Mouse (Mus musculus) cerebellum, postnatal 14 days (tissue): Measurements from ENCODE around the gene Grk2.

ENCODE experiments used
- DNase-seq, 2 experiments: peaks; one replicate each; pipeline ENCODE4 v3.0.0; 2021; ENCODE audit warnings: mixed read lengths in 2 of 2

The Grk2 gene

GRCm38 (mm10) chr19:4306190-4306577 is at the start of gene Grk2:
Grk2 (minus strand) TSS chr19:4306222.
- peak; percentile 92 to 94 for DNase-seq

- no peak for DNase-seq
Measured at GRCm38 (mm10) chr19:4349455-4349854, 43.4 kb upstream of the Grk2 start.

GRCm38 (mm10) chr19:4346479-4346878 is 40.5 kb upstream of the Grk2 start:
- no peak for DNase-seq

GRCm38 (mm10) chr19:4338162-4338561 is 32.1 kb upstream of the Grk2 start:
- peak; percentile 75 to 81 for DNase-seq

- DNase-seq, result peak; percentile 94 to 95
Measured at GRCm38 (mm10) chr19:4333791-4334190, 27.8 kb upstream of the Grk2 start.

GRCm38 (mm10) chr19:4333100-4333775 is 27.2 kb upstream of the Grk2 start:
- no peak for DNase-seq

- peak; percentile 64 to 68 for DNase-seq
Measured at GRCm38 (mm10) chr19:4332653-4333052, 26.6 kb upstream of the Grk2 start.

- no peak for DNase-seq
Measured at GRCm38 (mm10) chr19:4331273-4331672, 25.3 kb upstream of the Grk2 start.

- DNase-seq, result no peak
Measured at GRCm38 (mm10) chr19:4330603-4331002, 24.6 kb upstream of the Grk2 start.

- no peak for DNase-seq
Measured at GRCm38 (mm10) chr19:4328737-4329304, 22.8 kb upstream of the Grk2 start.

- DNase-seq, result peak; percentile 78 to 87
Measured at GRCm38 (mm10) chr19:4326881-4327280, 20.9 kb upstream of the Grk2 start.

GRCm38 (mm10) chr19:4326106-4326505 is 20.1 kb upstream of the Grk2 start:
- no peak for DNase-seq

GRCm38 (mm10) chr19:4322134-4322533 is 16.1 kb upstream of the Grk2 start:
- DNase-seq, result no peak

- peak; percentile 54 to 55 for DNase-seq
Measured at GRCm38 (mm10) chr19:4321622-4322021, 15.6 kb upstream of the Grk2 start.

GRCm38 (mm10) chr19:4319272-4319671 is 13.2 kb upstream of the Grk2 start:
- peak; percentile 75 for DNase-seq

GRCm38 (mm10) chr19:4317181-4317580 is 11.2 kb upstream of the Grk2 start:
- peak in 1 of 2 experiments; percentile 59 for DNase-seq

GRCm38 (mm10) chr19:4315223-4315944 is 9.4 kb upstream of the Grk2 start:
- peak; percentile 93 to 94 for DNase-seq

- peak; percentile 78 to 79 for DNase-seq
Measured at GRCm38 (mm10) chr19:4309776-4310185, 3.8 kb upstream of the Grk2 start.

- no peak for DNase-seq
Measured at GRCm38 (mm10) chr19:4309302-4309701, 3.3 kb upstream of the Grk2 start.

GRCm38 (mm10) chr19:4305491-4306189 is 382 bp downstream of the Grk2 start:
- peak; percentile 75 to 76 for DNase-seq

- peak in 1 of 2 experiments; percentile 51 for DNase-seq
Measured at GRCm38 (mm10) chr19:4304871-4305321, 1.1 kb downstream of the Grk2 start.

GRCm38 (mm10) chr19:4304251-4304821 is 1.7 kb downstream of the Grk2 start:
- peak in 1 of 2 experiments; percentile 64 for DNase-seq

GRCm38 (mm10) chr19:4303640-4303995 is 2.4 kb downstream of the Grk2 start:
- DNase-seq, result no peak
